Mouse (Mus musculus) frontal cortex, postnatal 14 days (tissue): ENCODE data around the gene Rcan2.

Experiments used
- DNase-seq, 2 experiments: peaks; one replicate each; pipeline ENCODE4 v3.0.0; 2022; ENCODE audit warnings: low spot score in 2 of 2

Rcan2 gene

GRCm38 (mm10) chr17:43801077-43801476 lies at the start of gene Rcan2:
Gene Rcan2 (plus strand): TSS chr17:43801351.
- DNase-seq: peak in 1 of 2 experiments; percentile 56

GRCm38 (mm10) chr17:43752811-43753210 lies 48.3 kb upstream of the Rcan2 start:
- no peak for DNase-seq

- no peak for DNase-seq
These were observed 46.5 kb upstream of the Rcan2 start for GRCm38 (mm10) chr17:43754687-43755086.

GRCm38 (mm10) chr17:43758607-43759259 lies 42.4 kb upstream of the Rcan2 start:
- no peak for DNase-seq

- no peak for DNase-seq
These were observed 16.6 kb upstream of the Rcan2 start for GRCm38 (mm10) chr17:43784531-43784930.

- DNase-seq: no peak
These were observed 12.9 kb upstream of the Rcan2 start for GRCm38 (mm10) chr17:43788222-43788621.

- DNase-seq: no peak
These were observed 11.8 kb upstream of the Rcan2 start for GRCm38 (mm10) chr17:43789376-43789775.

- no peak for DNase-seq
These were observed 9.4 kb upstream of the Rcan2 start for GRCm38 (mm10) chr17:43791751-43792150.

- no peak for DNase-seq
These were observed 6.3 kb upstream of the Rcan2 start for GRCm38 (mm10) chr17:43794731-43795280.

- DNase-seq: peak; percentile 31 to 41
These were observed 633 bp downstream of the Rcan2 start for GRCm38 (mm10) chr17:43801595-43802373.

GRCm38 (mm10) chr17:43802414-43802813 lies 1.3 kb downstream of the Rcan2 start:
- no peak for DNase-seq

GRCm38 (mm10) chr17:43803111-43803510 lies 2.0 kb downstream of the Rcan2 start:
- DNase-seq: no peak

- DNase-seq: no peak
These were observed 2.6 kb downstream of the Rcan2 start for GRCm38 (mm10) chr17:43803764-43804163.

GRCm38 (mm10) chr17:43806841-43807240 lies 5.7 kb downstream of the Rcan2 start:
- DNase-seq: no peak

GRCm38 (mm10) chr17:43811453-43811852 lies 10.3 kb downstream of the Rcan2 start:
- no peak for DNase-seq

GRCm38 (mm10) chr17:43815376-43815775 lies 14.2 kb downstream of the Rcan2 start:
- DNase-seq: no peak

- no peak for DNase-seq
These were observed 15.3 kb downstream of the Rcan2 start for GRCm38 (mm10) chr17:43816480-43816879.

GRCm38 (mm10) chr17:43817171-43817570 lies 16.0 kb downstream of the Rcan2 start:
- DNase-seq: no peak

GRCm38 (mm10) chr17:43818390-43818789 lies 17.2 kb downstream of the Rcan2 start:
- no peak for DNase-seq

GRCm38 (mm10) chr17:43820904-43821303 lies 19.8 kb downstream of the Rcan2 start:
- no peak for DNase-seq

- DNase-seq: no peak
These were observed 21.1 kb downstream of the Rcan2 start for GRCm38 (mm10) chr17:43822207-43822606.

GRCm38 (mm10) chr17:43822630-43823029 lies 21.5 kb downstream of the Rcan2 start:
- DNase-seq: no peak
